Mouse (Mus musculus) forebrain, embryonic 10.5 days (tissue): ENCODE measurements at regions not wholly inside any gene's neighbourhood (a gene's known extent, or its start where the extent isn't known, plus 50 kb on each side); places are given as distances from the start of the nearest gene placed in this dataset.
"Not testable (repeated sequence)": the region's sequence is repeated elsewhere in the genome, so short reads cannot be mapped to it uniquely, and the experiment has no call there.

Experiments
- DNase-seq: peaks from one replicate; pipeline ENCODE4 v3.0.0-alpha.2; 2017; ENCODE audit warnings: low spot score; ENCODE audit errors: extremely low spot score
- H3K27ac ChIP-seq: fragments of 300-500 bp; sonication (generic); 2 replicates; pipeline ENCODE4 v1.5.1; 2016; ENCODE audit warnings: mild to moderate bottlenecking
- H3K27me3 ChIP-seq: fragments of 300-500 bp; sonication (generic); 2 replicates; pipeline ENCODE4 v1.6.1; 2016; ENCODE audit warnings: mild to moderate bottlenecking; ENCODE audit not compliant: poor library complexity, severe bottlenecking
- H3K36me3 ChIP-seq: fragments of 300-500 bp; sonication (generic); replicated peaks from 2 replicates; pipeline ENCODE4 v1.6.1; 2016; ENCODE audit warnings: mild to moderate bottlenecking, moderate library complexity
- H3K4me1 ChIP-seq: fragments of 300-500 bp; sonication (generic); 2 replicates; pipeline ENCODE4 v1.6.1; 2016
- H3K4me3 ChIP-seq: fragments of 300-500 bp; sonication (generic); 2 replicates; pipeline ENCODE4 v1.5.1; 2016; ENCODE audit warnings: mild to moderate bottlenecking, moderate library complexity
- H3K9me3 ChIP-seq: fragments of 300-500 bp; sonication (generic); 2 replicates; pipeline ENCODE4 v1.6.1; 2016; ENCODE audit warnings: mild to moderate bottlenecking, moderate library complexity
- WGBS: fragments of 180-500 bp; shearing (Covaris S2); methylation state at CpG from one replicate; pipeline ENCODE4 v1.1.7; 2016; 5-methylcytosine and 5-hydroxymethylcytosine counted together

- H3K27me3 ChIP-seq, result no peaks in the 10 kb centered on the region
- H3K4me3 ChIP-seq, result no peak overlapping the region
- 0 out of 2 replicates have a peak, but pooled peaks cover 1% of the 10 kb centered on the region for H3K9me3 ChIP-seq
- H3K36me3 ChIP-seq, result no peaks in the 10 kb centered on the region
- no peaks in the 10 kb centered on the region for H3K4me1 ChIP-seq
- H3K27ac ChIP-seq, result no peak overlapping the region
- no peak for DNase-seq
Observed at GRCm38 (mm10) chr3:21149618-21150017, 782.6 kb upstream of the Agtr1b start.

GRCm38 (mm10) chr3:21128821-21129504 is 762.0 kb upstream of the Agtr1b start:
- no peak for DNase-seq
- 88% methylated on average over 1 of the region's 1 CpGs for WGBS
- Histone ChIP-seq H3K36me3 (no peaks in the 10 kb centered on the region), H3K9me3 (no peaks in the 10 kb centered on the region), H3K27me3 (no peaks in the 10 kb centered on the region), H3K27ac (no peak overlapping the region), H3K4me1 (no peaks in the 10 kb centered on the region), H3K4me3 (no peak overlapping the region)

GRCm38 (mm10) chr3:21126191-21126590 is 759.2 kb upstream of the Agtr1b start:
- DNase-seq, result no peak
- Histone ChIP-seq H3K36me3 (no peaks in the 10 kb centered on the region), H3K27me3 (no peaks in the 10 kb centered on the region), H3K27ac (no peak overlapping the region), H3K4me3 (no peak overlapping the region), H3K9me3 (no peaks in the 10 kb centered on the region), H3K4me1 (no peaks in the 10 kb centered on the region)

- H3K9me3 ChIP-seq, result no peaks in the 10 kb centered on the region
- H3K4me3 ChIP-seq, result no peak overlapping the region
- H3K27me3 ChIP-seq, result no peaks in the 10 kb centered on the region
- H3K27ac ChIP-seq, result no peak overlapping the region
- H3K36me3 ChIP-seq, result no peaks in the 10 kb centered on the region
- 78% methylated on average over 1 of the region's 1 CpGs for WGBS
- DNase-seq, result no peak
- H3K4me1 ChIP-seq, result no peaks in the 10 kb centered on the region
Observed at GRCm38 (mm10) chr3:21118164-21118902, 751.4 kb upstream of the Agtr1b start.

DNA sequence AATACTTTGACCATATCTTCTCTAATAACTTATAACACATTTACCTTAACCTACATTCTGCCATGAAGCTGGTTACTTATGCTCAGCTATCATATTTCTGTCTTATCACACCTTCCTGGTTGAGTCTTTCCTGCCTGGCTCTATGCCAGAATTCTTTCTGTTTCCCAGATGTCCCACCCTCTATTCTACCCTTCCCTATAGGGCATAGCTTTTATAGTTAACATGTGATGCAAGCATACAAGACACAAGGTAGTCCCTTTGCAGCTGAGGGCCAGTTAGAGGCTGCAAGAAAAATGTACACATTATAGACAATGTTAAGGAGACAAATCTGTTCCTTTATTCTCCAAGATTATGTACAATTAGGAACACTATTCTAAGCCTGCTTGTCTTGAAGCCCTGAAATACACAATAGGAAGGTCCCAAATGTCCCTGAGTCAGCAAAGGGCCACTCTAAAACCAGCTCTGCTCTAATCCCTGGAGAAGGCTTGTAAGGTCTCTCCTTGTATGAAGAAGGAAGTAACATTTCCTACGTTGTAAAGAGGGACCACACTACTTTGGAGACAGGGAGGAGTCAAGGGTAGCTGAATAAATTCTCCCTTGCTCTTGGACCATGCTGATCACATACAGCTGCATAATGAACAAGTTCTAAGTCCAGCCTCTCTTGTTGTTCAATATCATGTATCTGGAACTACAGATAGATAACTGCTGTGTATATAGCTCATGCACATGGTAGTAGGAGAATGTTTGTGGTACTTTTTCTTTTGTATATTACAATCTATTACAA is 745.0 kb upstream of the Agtr1b start:
- Histone ChIP-seq H3K9me3 (peaks cover 2% of the 10 kb centered on the region; the same call in 1 of the 2 replicates), H3K4me1 (no peaks in the 10 kb centered on the region), H3K27ac (no peak overlapping the region), H3K27me3 (no peaks in the 10 kb centered on the region), H3K36me3 (no peaks in the 10 kb centered on the region), H3K4me3 (no peak overlapping the region)
- DNase-seq, result no peak
- WGBS, result 64% methylated on average over 1 of the region's 1 CpGs

- Histone ChIP-seq H3K9me3 (no peaks in the 10 kb centered on the region), H3K27ac (no peak overlapping the region), H3K4me1 (no peaks in the 10 kb centered on the region), H3K4me3 (no peak overlapping the region), H3K36me3 (no peaks in the 10 kb centered on the region), H3K27me3 (no peaks in the 10 kb centered on the region)
- no peak for DNase-seq
Observed at GRCm38 (mm10) chr3:21090206-21090605, 723.2 kb upstream of the Agtr1b start.

DNA sequence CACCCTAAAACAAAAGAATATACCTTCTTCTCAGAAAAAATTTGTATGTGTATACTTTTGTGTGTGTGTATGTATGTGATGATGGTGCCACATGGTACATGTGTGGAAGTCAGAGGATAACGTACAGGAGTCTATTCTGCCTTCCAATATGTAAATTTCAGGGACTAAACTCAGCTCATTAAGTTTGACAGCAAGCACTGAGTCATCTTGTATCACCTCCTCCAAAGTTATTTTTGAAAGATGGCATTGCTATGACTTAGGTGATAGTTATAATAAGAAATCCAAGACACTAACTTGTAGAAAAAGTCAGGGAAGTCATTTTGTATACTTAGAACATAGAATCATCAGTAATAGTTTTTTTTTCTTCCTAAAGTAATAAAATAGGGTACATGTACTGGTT is 719.4 kb upstream of the Agtr1b start:
- Histone ChIP-seq H3K4me3 (no peak overlapping the region), H3K36me3 (no peaks in the 10 kb centered on the region), H3K27me3 (no peaks in the 10 kb centered on the region), H3K9me3 (no peaks in the 10 kb centered on the region), H3K4me1 (no peaks in the 10 kb centered on the region), H3K27ac (no peak overlapping the region)
- WGBS, result 73% methylated on average over 1 of the region's 1 CpGs
- no peak for DNase-seq

- Histone ChIP-seq H3K9me3 (no peaks in the 10 kb centered on the region), H3K36me3 (no peaks in the 10 kb centered on the region), H3K27me3 (no peaks in the 10 kb centered on the region), H3K4me3 (no peak overlapping the region), H3K4me1 (no peaks in the 10 kb centered on the region), H3K27ac (no peak overlapping the region)
- DNase-seq, result no peak
- WGBS, result 83% methylated on average over 2 of the region's 2 CpGs
Observed at GRCm38 (mm10) chr3:21077548-21077947, 710.6 kb upstream of the Agtr1b start.

DNA sequence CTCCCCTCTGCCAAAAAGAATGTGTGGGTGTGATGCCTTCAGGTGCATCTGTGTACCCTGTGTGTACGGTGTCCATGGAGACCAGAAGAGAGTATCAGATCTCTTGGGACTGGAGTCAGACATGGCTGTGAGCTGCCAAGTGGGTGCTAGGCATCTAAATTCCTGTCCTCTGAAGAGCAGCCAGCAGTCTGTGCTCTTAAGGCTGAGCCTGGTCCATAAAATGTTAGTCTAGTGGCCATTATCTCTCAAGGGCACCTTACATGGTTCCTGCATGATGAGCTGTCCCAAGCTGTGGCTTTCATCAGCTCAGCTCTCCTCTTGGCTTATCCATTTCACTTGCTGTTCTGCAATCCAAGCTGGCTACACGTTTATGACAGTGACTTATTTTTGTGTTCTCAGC is 686.4 kb upstream of the Agtr1b start:
- H3K9me3 ChIP-seq, H3K4me1 ChIP-seq, H3K4me3 ChIP-seq, DNase-seq, H3K27me3 ChIP-seq, H3K27ac ChIP-seq, H3K36me3 ChIP-seq: not testable (repeated sequence)
- 97% methylated on average over 1 of the region's 2 CpGs for WGBS

- H3K9me3 ChIP-seq, H3K27ac ChIP-seq, H3K4me1 ChIP-seq, H3K27me3 ChIP-seq, H3K36me3 ChIP-seq, H3K4me3 ChIP-seq, DNase-seq: not testable (repeated sequence)
- 71% methylated on average over 17 of the region's 25 CpGs for WGBS
Observed at GRCm38 (mm10) chr3:21049365-21049764, 682.4 kb upstream of the Agtr1b start.

DNA sequence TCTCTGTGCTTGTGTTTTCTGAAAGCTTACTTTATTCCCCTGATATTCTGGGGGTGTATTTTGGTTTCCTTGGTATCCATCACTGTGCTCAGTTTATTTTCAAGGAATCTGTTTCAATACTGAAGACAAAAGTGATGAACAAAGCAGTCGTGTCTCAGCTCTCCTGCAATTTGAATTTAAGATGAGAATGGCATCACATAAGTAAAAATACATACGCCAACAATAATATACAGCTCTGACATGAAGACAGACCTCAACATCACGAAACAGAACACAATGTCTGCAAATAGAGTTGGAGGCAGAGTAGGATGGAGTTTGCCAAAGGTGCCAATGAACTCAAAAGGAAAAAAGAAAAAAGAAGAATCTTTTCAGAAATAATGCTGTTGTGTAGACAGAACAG is 679.0 kb upstream of the Agtr1b start:
- WGBS, result 93% methylated on average over 3 of the region's 3 CpGs
- H3K36me3 ChIP-seq, result no peaks in the 10 kb centered on the region

GRCm38 (mm10) chr3:21025876-21026275 is 658.9 kb upstream of the Agtr1b start:
- Histone ChIP-seq H3K4me3 (no peak overlapping the region), H3K4me1 (no peaks in the 10 kb centered on the region), H3K9me3 (no peaks in the 10 kb centered on the region), H3K36me3 (no peaks in the 10 kb centered on the region), H3K27me3 (no peaks in the 10 kb centered on the region), H3K27ac (no peak overlapping the region)
- DNase-seq, result no peak
- 38% methylated on average over 1 of the region's 1 CpGs for WGBS

More for the DNA sequence above, 679.0 kb upstream of the Agtr1b start:
- H3K27ac ChIP-seq, result no peak overlapping the region
- H3K4me1 ChIP-seq, result no peaks in the 10 kb centered on the region
- no peaks in the 10 kb centered on the region for H3K27me3 ChIP-seq
- no peaks in the 10 kb centered on the region for H3K9me3 ChIP-seq
- no peak overlapping the region for H3K4me3 ChIP-seq
- no peak for DNase-seq

DNA sequence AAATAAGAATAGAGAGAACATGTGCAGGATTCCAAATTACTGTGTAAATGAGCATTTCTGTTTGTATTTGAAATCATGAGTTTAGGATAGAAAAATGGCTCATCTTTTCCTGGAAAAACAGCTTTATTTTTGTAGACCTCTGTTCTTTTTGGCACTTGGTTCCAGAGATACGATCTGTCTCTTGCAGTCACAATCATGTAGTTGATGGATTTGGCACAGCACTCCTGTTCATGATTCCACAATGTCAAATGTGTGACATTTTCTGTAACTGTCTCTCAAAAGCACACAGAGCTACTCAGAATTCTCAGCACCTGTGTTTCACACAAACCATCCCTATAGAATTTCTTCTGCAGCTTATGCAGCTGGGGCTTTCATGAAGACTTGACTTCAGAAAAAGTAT is 654.0 kb upstream of the Agtr1b start:
- no peak for DNase-seq
- 81% methylated on average over 1 of the region's 1 CpGs for WGBS
- Histone ChIP-seq H3K9me3 (no peaks in the 10 kb centered on the region), H3K27me3 (no peaks in the 10 kb centered on the region), H3K27ac (no peak overlapping the region), H3K4me1 (no peaks in the 10 kb centered on the region), H3K36me3 (no peaks in the 10 kb centered on the region), H3K4me3 (no peak overlapping the region)
